Mouse (Mus musculus): ENCODE measurements around the gene Slc35c2.

DNA sequence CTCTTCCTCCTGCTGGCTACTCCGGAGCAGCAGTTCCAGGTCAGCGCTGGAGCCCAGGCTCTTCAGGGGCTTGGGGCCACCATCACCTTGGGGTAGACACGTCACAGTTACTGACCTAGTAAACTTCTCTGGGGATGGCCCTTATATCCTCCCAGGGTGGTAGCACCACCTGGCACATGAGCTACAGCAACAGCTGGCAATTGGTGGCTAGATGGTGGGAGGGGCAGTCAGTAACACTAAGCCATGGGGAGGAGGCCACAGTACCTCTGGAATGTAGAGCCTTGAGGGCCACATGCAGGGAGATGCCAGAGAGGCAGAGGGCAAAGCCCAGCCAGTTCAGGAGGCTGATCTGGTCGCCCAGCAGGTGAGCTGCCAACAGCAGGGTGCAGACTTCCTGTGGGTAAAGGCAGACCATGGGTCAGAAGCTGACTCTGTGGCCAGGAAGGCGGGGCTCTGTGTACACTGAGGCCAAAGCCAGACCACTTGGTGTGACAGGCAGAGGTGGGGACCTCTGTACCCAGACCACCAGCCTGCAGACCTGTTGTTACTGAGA is 10.4 kb downstream of the Slc35c2 start:
- TF ChIP-seq POLR2A (IDR thresholded peaks at IDR 0.05; ENCODE audit: low read depth, low read length) (no peak), CTCF (conservative IDR thresholded peaks at IDR 0.05; ENCODE audit: insufficient read depth, insufficient read length, low read depth, low read length) (no peak)
